Mouse (Mus musculus) midbrain, embryonic 16.5 days (tissue): ENCODE data around the gene Mapt. TPM values are rescaled to one million over a fixed set of nuclear protein-coding genes. Genes with fewer than 3 reads are reported as not detected.

Source experiments
- ATAC-seq: fragments of 200-750 bp; cut with Nextera tagmentation; 2 replicates; pipeline ENCODE4 v1.8.0; 2017; ENCODE audit warnings: moderate TSS enrichment
- H3K27ac ChIP-seq: fragments of 300-500 bp; sonication (generic); 2 replicates; pipeline ENCODE4 v1.5.1; 2014; ENCODE audit warnings: mild to moderate bottlenecking, low read length, mixed read lengths
- H3K27me3 ChIP-seq: fragments of 300-500 bp; sonication (generic); 2 replicates; pipeline ENCODE4 v1.6.1; 2014; ENCODE audit warnings: low read depth, low read length, mixed read lengths; ENCODE audit not compliant: control insufficient read depth, insufficient read depth
- H3K36me3 ChIP-seq: fragments of 300-500 bp; sonication (generic); 2 replicates; pipeline ENCODE4 v1.6.1; 2014; ENCODE audit warnings: mild to moderate bottlenecking, low read length, moderate library complexity, mixed read lengths; ENCODE audit not compliant: control insufficient read depth, insufficient read depth
- H3K4me1 ChIP-seq: fragments of 300-500 bp; sonication (generic); 2 replicates; pipeline ENCODE4 v1.6.1; 2014; ENCODE audit warnings: mild to moderate bottlenecking, low read length, mixed read lengths; ENCODE audit not compliant: control insufficient read depth, insufficient read depth
- H3K4me2 ChIP-seq: fragments of 300-500 bp; sonication (generic); 2 replicates; pipeline ENCODE4 v1.6.1; 2014; ENCODE audit warnings: mild to moderate bottlenecking, low read length, mixed read lengths
- H3K4me3 ChIP-seq: fragments of 300-500 bp; sonication (generic); 2 replicates; pipeline ENCODE4 v1.5.1; 2014; ENCODE audit warnings: low read depth, mild to moderate bottlenecking, low read length, moderate library complexity, mixed read lengths
- H3K9ac ChIP-seq: fragments of 300-500 bp; sonication (generic); 2 replicates; pipeline ENCODE4 v1.6.1; 2014; ENCODE audit warnings: low read depth, low read length, mixed read lengths
- H3K9me3 ChIP-seq: fragments of 300-500 bp; sonication (generic); replicated peaks from 2 replicates; pipeline ENCODE4 v1.6.1; 2014; ENCODE audit warnings: mild to moderate bottlenecking, low read length, mixed read lengths; ENCODE audit not compliant: control insufficient read depth, poor library complexity, severe bottlenecking
- WGBS: fragments of 180-500 bp; shearing (Covaris S2); extraction: QIAGEN DNeasy Blood & Tissue Kit; methylation state at CpG from one replicate; pipeline ENCODE4 v1.1.7; 2014; 5-methylcytosine and 5-hydroxymethylcytosine counted together
- polyA plus RNA-seq: library from polyadenylated mRNA; unstranded; fragments of >200 nt; fragmentation: Nextera tagmentation; extraction: Ambion mirVana; gene quantifications from 2 replicates; pipeline ENCODE4 v1.2.1, GENCODE M21; 2015

Mapt gene
- 1,213 and 1,264 TPM in 2 replicates for polyA plus RNA-seq

DNA sequence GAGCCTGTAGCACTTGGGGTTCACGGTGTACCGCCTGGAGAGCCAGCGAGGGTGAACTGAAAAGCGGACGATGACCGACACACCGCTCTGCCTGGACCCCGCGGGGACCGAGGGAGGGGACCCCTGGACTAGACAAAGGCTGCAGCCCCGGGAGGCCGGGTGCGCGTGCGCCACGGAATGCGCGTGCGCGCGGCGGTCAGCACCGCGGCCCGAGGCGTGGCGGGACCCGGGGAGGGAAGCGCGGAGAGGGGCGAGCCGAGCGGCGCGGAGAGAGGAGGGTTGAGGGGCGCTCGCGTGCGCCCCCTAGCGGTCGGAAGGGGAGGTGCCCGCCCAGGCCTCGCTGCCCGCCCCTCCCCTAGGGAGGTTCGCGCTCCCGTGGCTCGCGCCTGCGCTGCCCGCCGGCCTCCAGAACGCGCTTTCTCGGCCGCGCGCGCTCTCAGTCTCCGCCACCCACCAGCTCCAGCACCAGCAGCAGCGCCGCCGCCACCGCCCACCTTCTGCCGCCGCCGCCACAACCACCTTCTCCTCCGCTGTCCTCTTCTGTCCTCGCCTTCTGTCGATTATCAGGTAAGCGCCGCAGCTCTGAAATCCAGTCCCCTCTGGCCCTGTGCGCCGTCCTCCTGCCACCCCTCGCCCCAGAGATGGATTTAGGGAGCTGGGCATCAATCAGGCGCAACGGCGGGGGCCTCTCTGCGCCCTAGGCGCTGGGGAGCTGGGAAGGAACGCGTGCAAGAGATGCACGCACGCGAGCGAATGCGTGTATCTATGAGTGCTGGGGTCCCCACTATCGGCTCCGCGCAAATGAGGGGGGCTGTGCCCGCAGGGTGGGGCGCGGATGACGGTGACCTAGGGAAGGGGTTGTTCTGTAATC lies at the start of gene Mapt:
Gene Mapt, plus strand, starts transcription at position 350 of the 871 bp plus-strand sequence.
- Histone ChIP-seq H3K4me1 (peaks cover 23% of the 10 kb centered on the region), H3K4me2 (peak within 1 kb of the TSS; percentile 79), H3K27ac (peak within 1 kb of the TSS; percentile 100), H3K27me3 (no peaks in the 10 kb centered on the region), H3K9me3 (no peaks in the 10 kb centered on the region), H3K36me3 (no peaks in the 10 kb centered on the region), H3K9ac (peak within 1 kb of the TSS; percentile 99), H3K4me3 (peak within 1 kb of the TSS; percentile 90)
- WGBS = under 1% methylated on average over 56 of the region's 94 CpGs
- ATAC-seq = peak; percentile 75

DNA sequence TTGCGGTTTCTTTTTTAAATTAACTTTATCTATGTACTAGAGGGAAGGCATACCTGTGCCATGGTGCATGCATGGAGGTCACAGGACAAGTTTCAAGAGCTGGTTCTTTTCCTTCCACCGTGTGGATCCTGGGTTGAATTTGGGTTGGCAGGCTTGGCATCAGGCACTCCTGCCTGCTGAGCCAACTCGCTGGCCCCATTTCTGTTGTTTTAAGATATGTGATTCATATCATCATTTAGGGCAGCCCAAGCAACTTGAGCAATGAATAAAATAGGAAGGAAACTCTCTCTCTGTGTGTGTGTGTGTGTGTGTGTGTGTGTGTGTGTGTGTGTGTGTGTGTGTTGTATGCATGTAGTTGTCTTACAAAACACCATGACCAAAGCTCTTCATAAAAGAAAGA lies 49.0 kb upstream of the Mapt start:
- no peaks in the 10 kb centered on the region for H3K9me3 ChIP-seq
- no peak overlapping the region for H3K9ac ChIP-seq
- no peaks in the 10 kb centered on the region for H3K27me3 ChIP-seq
- WGBS = 90% methylated on average over 3 of the region's 3 CpGs
- H3K36me3 ChIP-seq = no peaks in the 10 kb centered on the region
- peaks cover 3% of the 10 kb centered on the region; the same call in 1 of the 2 replicates for H3K4me1 ChIP-seq
- no peak overlapping the region for H3K27ac ChIP-seq
- H3K4me2 ChIP-seq = no peak overlapping the region
- no peak overlapping the region for H3K4me3 ChIP-seq
- no peak for ATAC-seq

DNA sequence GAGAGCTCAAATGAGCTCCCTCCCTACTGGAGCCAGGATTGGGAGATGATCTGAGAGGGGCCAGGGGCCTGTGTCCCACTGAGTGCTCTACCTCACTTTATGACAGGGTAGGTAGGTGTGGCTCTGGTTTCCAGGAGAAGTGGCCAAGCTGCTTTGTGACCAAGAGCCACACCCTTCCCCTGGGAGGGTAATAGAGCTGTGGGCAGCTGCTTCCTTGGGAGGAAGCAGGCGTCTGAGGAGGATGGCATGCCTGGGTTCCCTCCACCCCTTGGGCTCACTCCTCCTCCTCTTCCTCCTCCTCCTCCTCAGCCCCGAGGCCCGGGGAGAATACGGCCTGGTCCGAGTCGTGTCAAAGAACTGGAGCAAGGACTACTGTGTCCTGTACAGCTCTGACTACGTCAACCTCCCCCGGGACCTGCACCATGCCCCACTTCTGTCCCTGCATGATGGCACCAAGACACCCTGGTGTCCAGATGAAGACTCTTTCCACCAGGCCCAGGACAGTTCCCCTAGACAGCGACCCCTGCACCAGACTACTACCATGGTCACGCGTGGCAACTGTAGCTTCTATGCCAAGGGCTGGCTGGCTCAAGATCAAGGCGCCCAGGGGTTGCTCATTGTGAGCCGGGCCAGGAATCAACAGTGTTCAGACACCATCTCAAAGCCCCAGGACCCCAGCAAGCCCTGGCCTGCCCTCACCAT lies 44.9 kb upstream of the Mapt start, which contains the start of gene Sppl2c:
Gene Sppl2c, plus strand, starts transcription at position 193 of the 702 bp plus-strand sequence.
- Histone ChIP-seq H3K27ac (no peak within 1 kb of the TSS), H3K4me1 (no peaks in the 10 kb centered on the region), H3K4me3 (no peak within 1 kb of the TSS), H3K9me3 (no peaks in the 10 kb centered on the region), H3K4me2 (no peak within 1 kb of the TSS), H3K36me3 (no peaks in the 10 kb centered on the region), H3K27me3 (no peaks in the 10 kb centered on the region), H3K9ac (no peak within 1 kb of the TSS)
- 86% methylated on average over 13 of the region's 13 CpGs for WGBS
- no peak for ATAC-seq

DNA sequence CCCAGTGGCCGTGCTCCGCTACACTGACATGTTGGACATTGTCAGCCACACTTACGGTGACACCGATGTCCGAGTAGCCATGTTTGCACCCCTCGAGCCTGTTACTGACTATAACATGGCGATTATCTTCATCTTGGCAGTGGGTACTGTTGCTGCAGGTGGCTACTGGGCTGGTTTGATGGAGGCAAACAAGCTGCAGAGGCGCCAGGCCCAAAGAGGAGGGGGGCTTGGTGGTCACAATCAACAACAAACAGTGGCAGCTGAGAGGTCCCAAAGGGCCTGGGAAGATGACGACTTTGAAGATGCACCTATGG lies 44.4 kb upstream of the Mapt start:
- 92% methylated on average over 9 of the region's 9 CpGs for WGBS
- H3K4me2 ChIP-seq = no peak overlapping the region
- no peak overlapping the region for H3K4me3 ChIP-seq
- no peaks in the 10 kb centered on the region for H3K36me3 ChIP-seq
- H3K9me3 ChIP-seq = no peaks in the 10 kb centered on the region
- H3K27me3 ChIP-seq = no peaks in the 10 kb centered on the region
- H3K27ac ChIP-seq = no peak overlapping the region
- no peaks in the 10 kb centered on the region for H3K4me1 ChIP-seq
- ATAC-seq = no peak
- no peak overlapping the region for H3K9ac ChIP-seq

DNA sequence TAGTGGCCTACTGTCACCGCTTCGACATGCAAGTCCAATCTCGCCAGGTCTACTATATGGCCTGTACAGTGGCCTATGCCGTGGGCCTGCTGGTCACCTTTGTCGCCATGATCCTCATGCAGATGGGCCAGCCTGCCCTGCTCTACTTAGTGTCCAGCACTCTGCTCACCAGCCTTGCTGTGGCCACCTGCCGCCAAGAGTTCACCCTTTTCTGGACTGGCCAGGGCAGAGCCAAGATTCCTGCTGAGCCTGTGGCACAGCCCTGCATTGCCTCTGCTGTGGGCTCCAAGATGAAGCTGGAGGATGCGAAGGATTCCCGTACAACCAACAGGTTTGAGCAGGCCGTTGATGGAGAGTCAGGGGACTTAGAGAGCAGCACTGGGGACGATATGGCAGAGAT lies 43.4 kb upstream of the Mapt start:
- H3K27ac ChIP-seq = no peak overlapping the region
- no peaks in the 10 kb centered on the region for H3K4me1 ChIP-seq
- H3K9ac ChIP-seq = no peak overlapping the region
- no peak overlapping the region for H3K4me2 ChIP-seq
- no peaks in the 10 kb centered on the region for H3K36me3 ChIP-seq
- WGBS = 94% methylated on average over 10 of the region's 10 CpGs
- no peaks in the 10 kb centered on the region for H3K27me3 ChIP-seq
- no peaks in the 10 kb centered on the region for H3K9me3 ChIP-seq
- ATAC-seq = no peak
- H3K4me3 ChIP-seq = no peak overlapping the region

DNA sequence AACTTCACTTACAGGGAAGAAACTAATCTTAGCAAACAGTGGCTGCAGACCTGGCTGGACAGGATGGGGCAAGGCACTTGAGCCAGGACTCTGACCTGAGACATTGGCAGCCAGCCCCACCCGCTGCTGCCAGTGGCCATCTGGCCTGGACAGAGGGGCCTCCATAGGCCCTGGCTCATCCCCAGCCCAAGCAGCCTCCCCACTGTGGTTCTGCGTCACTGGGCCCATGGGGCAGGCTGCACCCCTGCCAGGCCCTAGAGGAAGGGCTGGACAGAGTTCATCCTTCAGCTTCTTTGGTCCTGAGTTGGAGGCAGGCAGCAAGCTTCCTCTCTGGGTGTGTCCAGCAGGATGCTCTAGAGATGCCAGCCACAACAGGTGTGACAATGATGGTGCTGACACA lies 41.2 kb upstream of the Mapt start:
- no peak for ATAC-seq
- no peak overlapping the region for H3K27ac ChIP-seq
- no peak overlapping the region for H3K9ac ChIP-seq
- 88% methylated on average over 2 of the region's 2 CpGs for WGBS
- H3K36me3 ChIP-seq = no peaks in the 10 kb centered on the region
- no peaks in the 10 kb centered on the region for H3K9me3 ChIP-seq
- no peak overlapping the region for H3K4me3 ChIP-seq
- no peaks in the 10 kb centered on the region for H3K27me3 ChIP-seq
- H3K4me2 ChIP-seq = no peak overlapping the region
- no peaks in the 10 kb centered on the region for H3K4me1 ChIP-seq

DNA sequence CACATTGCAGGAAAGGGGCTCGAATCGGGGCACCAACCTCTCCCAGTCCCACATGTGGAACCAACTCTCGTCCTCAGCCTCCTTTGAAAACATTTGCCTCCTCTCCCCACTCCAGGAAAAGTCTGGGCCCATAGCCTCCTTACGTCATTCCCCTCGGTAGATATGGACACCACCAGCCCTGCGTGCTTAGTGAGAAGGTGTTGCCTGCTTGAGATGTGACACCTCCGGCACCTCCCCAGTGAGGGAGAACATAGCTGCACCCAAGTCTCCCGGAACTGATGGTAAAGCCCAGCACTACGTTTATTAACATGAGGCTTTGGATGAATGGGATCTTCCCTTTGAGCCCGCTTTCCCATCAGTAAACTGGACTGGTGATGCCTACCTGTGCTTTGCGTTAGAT lies 35.8 kb upstream of the Mapt start:
- H3K27me3 ChIP-seq = peaks cover 4% of the 10 kb centered on the region; the same call in 1 of the 2 replicates
- peak overlapping the region; percentile 40 for H3K4me2 ChIP-seq
- H3K9ac ChIP-seq = no peak overlapping the region; the same call in 1 of the 2 replicates
- no peak overlapping the region for H3K27ac ChIP-seq
- peak; percentile 39; the same call in 1 of the 2 replicates for ATAC-seq
- H3K9me3 ChIP-seq = no peaks in the 10 kb centered on the region
- WGBS = 74% methylated on average over 11 of the region's 11 CpGs
- H3K36me3 ChIP-seq = no peaks in the 10 kb centered on the region
- H3K4me3 ChIP-seq = no peak overlapping the region
- H3K4me1 ChIP-seq = no peaks in the 10 kb centered on the region

DNA sequence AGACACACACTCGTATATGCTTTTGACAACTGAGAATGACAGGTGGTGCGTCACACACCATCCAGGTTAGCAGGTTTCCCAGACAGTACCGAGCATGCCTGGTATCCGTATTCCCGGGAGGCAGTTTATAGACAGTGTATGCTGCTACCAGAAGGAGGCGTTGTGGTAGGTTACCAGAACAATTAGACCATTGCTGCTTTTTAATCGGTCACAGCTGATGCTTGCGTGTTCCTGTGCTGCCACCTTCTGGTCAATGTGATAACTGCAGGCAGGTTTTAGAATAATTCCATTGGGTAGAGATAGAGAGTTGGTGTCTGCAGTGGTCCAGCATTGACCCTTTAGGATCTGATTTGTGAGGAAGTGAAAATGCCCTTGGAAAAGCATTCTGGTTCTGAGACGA lies 35.4 kb upstream of the Mapt start:
- Histone ChIP-seq H3K36me3 (no peaks in the 10 kb centered on the region), H3K4me3 (no peak overlapping the region), H3K9me3 (no peaks in the 10 kb centered on the region), H3K4me1 (no peaks in the 10 kb centered on the region), H3K27ac (no peak overlapping the region), H3K27me3 (peaks cover 4% of the 10 kb centered on the region; the same call in 1 of the 2 replicates), H3K4me2 (peak overlapping the region; percentile 40), H3K9ac (no peak overlapping the region; the same call in 1 of the 2 replicates)
- WGBS = 8% methylated on average over 9 of the region's 9 CpGs
- ATAC-seq = peak; percentile 92

DNA sequence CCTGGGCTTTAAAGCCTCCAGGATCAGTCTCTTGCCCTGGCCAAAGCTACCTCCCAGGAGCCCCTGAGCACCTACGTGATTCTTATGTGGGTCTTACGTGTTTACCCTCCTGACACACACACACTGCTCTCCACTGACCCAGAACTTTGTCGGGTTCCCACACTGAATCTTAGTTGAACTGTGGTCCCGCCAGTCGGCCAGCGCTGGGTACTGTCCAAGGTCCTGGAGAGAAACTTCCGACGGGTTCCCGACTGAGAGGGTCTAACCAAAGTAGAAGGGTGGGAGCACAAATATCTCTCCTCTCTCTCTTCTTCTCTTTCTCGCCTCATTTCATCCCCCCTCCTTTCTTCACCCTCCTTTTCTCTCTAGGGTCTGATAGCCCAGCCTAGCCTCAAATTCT lies 33.3 kb upstream of the Mapt start:
- Histone ChIP-seq H3K4me1 (no peaks in the 10 kb centered on the region), H3K9ac (no peak overlapping the region), H3K4me3 (no peak overlapping the region), H3K4me2 (no peak overlapping the region), H3K9me3 (peaks cover 4% of the 10 kb centered on the region; the same call in 1 of the 2 replicates), H3K36me3 (no peaks in the 10 kb centered on the region), H3K27me3 (peaks cover 4% of the 10 kb centered on the region; the same call in 1 of the 2 replicates), H3K27ac (no peak overlapping the region)
- 8% methylated on average over 10 of the region's 10 CpGs for WGBS
- ATAC-seq = no peak
